Mouse (Mus musculus) kidney, postnatal 0 days (tissue): ENCODE measurements around the gene Phlpp1. TPM values are rescaled to one million over a fixed set of nuclear protein-coding genes. Genes with fewer than 3 reads are reported as not detected.

Source experiments
- ATAC-seq: fragments of 200-750 bp; cut with Nextera tagmentation; replicated peaks from 2 replicates; pipeline ENCODE4 v1.8.0; 2017; ENCODE audit warnings: low read depth, moderate number of reproducible peaks, moderate TSS enrichment, moderate library complexity; ENCODE audit not compliant: low FRiP score
- DNase-seq: peaks from one replicate; pipeline ENCODE4 v3.0.0-alpha.2; 2016; ENCODE audit warnings: low spot score
- H3K27ac ChIP-seq: fragments of 300-500 bp; sonication (generic); 2 replicates; pipeline ENCODE4 v1.5.1; 2014; ENCODE audit warnings: mild to moderate bottlenecking
- H3K27me3 ChIP-seq: fragments of 300-500 bp; sonication (generic); 2 replicates; pipeline ENCODE4 v1.6.1; 2014; ENCODE audit warnings: low read length, mixed read lengths; ENCODE audit not compliant: insufficient read depth
- H3K36me3 ChIP-seq: fragments of 300-500 bp; sonication (generic); 2 replicates; pipeline ENCODE4 v1.6.1; 2014; ENCODE audit warnings: low read length, mixed read lengths; ENCODE audit not compliant: insufficient read depth
- H3K4me1 ChIP-seq: fragments of 300-500 bp; sonication (generic); replicated peaks from 2 replicates; pipeline ENCODE4 v1.6.1; 2014; ENCODE audit warnings: antibody characterized with exemption, low read length, mixed read lengths; ENCODE audit not compliant: insufficient read depth
- H3K4me2 ChIP-seq: fragments of 300-500 bp; sonication (generic); 2 replicates; pipeline ENCODE4 v1.6.1; 2014; ENCODE audit warnings: mild to moderate bottlenecking, low read length, moderate library complexity, mixed read lengths
- H3K4me3 ChIP-seq: fragments of 300-500 bp; sonication (generic); replicated peaks from 2 replicates; pipeline ENCODE4 v1.5.1; 2014; ENCODE audit warnings: low read depth, low read length
- H3K9ac ChIP-seq: fragments of 300-500 bp; sonication (generic); 2 replicates; pipeline ENCODE4 v1.6.1; 2014; ENCODE audit warnings: low read depth, low read length
- H3K9me3 ChIP-seq: fragments of 300-500 bp; sonication (generic); replicated peaks from 2 replicates; pipeline ENCODE4 v1.6.1; 2016; ENCODE audit warnings: low read length, inconsistent platforms, mixed read lengths
- CTCF ChIP-seq: IDR thresholded peaks from 2 replicates; pipeline ENCODE4 v1.5.1; 2016; ENCODE audit warnings: antibody characterized with exemption, low read depth, mild to moderate bottlenecking, moderate library complexity
- WGBS: fragments of 180-500 bp; shearing (Covaris S2); extraction: QIAGEN DNeasy Blood & Tissue Kit; methylation state at CpG from one replicate; pipeline ENCODE4 v1.1.7; 2014; 5-methylcytosine and 5-hydroxymethylcytosine counted together
- polyA plus RNA-seq: library from polyadenylated mRNA; unstranded; fragments of >200 nt; fragmentation: Nextera tagmentation; extraction: Ambion mirVana; gene quantifications from 2 replicates; pipeline ENCODE4 v1.2.1, GENCODE M21; 2015

Gene Phlpp1
- polyA plus RNA-seq, 1 experiment from 2014 or later: 2.9 TPM

GRCm38 (mm10) chr1:106208581-106208980, 37.0 kb downstream of the Phlpp1 start:
- ATAC-seq (no peak), DNase-seq (no peak)
- WGBS: 61% methylated on average over 5 of the region's 5 CpGs
- no peaks in the 10 kb centered on the region for H3K27me3 ChIP-seq
- TF ChIP-seq CTCF: no peak
- H3K27ac ChIP-seq: no peak overlapping the region
- H3K4me3 ChIP-seq: no peak overlapping the region
- H3K36me3 ChIP-seq: no peaks in the 10 kb centered on the region
- no peak overlapping the region for H3K9ac ChIP-seq
- H3K9me3 ChIP-seq: no peaks in the 10 kb centered on the region
- H3K4me2 ChIP-seq: no peak overlapping the region
- peaks cover 7% of the 10 kb centered on the region; the same call in 1 of the 2 replicates for H3K4me1 ChIP-seq

- H3K27ac ChIP-seq: no peak overlapping the region
- H3K4me3 ChIP-seq: no peak overlapping the region
- H3K4me2 ChIP-seq: no peak overlapping the region
- H3K27me3 ChIP-seq: no peaks in the 10 kb centered on the region
- H3K9ac ChIP-seq: no peak overlapping the region
- WGBS: 56% methylated on average over 3 of the region's 3 CpGs
- peaks cover 7% of the 10 kb centered on the region; the same call in 1 of the 2 replicates for H3K4me1 ChIP-seq
- DNase-seq: no peak
- H3K9me3 ChIP-seq: no peaks in the 10 kb centered on the region
- no peak for ATAC-seq
- no peak for TF ChIP-seq CTCF
- no peaks in the 10 kb centered on the region for H3K36me3 ChIP-seq
Measured at GRCm38 (mm10) chr1:106210461-106210860, 38.9 kb downstream of the Phlpp1 start.

- no peak for TF ChIP-seq CTCF
Measured at GRCm38 (mm10) chr1:106211146-106211545, 39.6 kb downstream of the Phlpp1 start.

GRCm38 (mm10) chr1:106220431-106220830, 48.9 kb downstream of the Phlpp1 start:
- no peaks in the 10 kb centered on the region for H3K9me3 ChIP-seq
- H3K27ac ChIP-seq: no peak overlapping the region
- no peak overlapping the region for H3K9ac ChIP-seq
- no peaks in the 10 kb centered on the region for H3K4me1 ChIP-seq
- no peak for DNase-seq
- WGBS: 64% methylated on average over 6 of the region's 6 CpGs
- H3K4me2 ChIP-seq: no peak overlapping the region
- no peak overlapping the region for H3K4me3 ChIP-seq
- no peak for ATAC-seq
- TF ChIP-seq CTCF: no peak
- H3K36me3 ChIP-seq: no peaks in the 10 kb centered on the region
- no peaks in the 10 kb centered on the region for H3K27me3 ChIP-seq

More at GRCm38 (mm10) chr1:106211146-106211545, 39.6 kb downstream of the Phlpp1 start:
- peaks cover 7% of the 10 kb centered on the region; the same call in 1 of the 2 replicates for H3K4me1 ChIP-seq
- H3K4me3 ChIP-seq: no peak overlapping the region
- no peak for ATAC-seq
- no peak overlapping the region for H3K9ac ChIP-seq
- no peaks in the 10 kb centered on the region for H3K27me3 ChIP-seq
- no peaks in the 10 kb centered on the region for H3K9me3 ChIP-seq
- H3K27ac ChIP-seq: no peak overlapping the region
- 87% methylated on average over 5 of the region's 5 CpGs for WGBS
- no peak for DNase-seq
- H3K4me2 ChIP-seq: no peak overlapping the region
- H3K36me3 ChIP-seq: no peaks in the 10 kb centered on the region

- no peak overlapping the region for H3K9ac ChIP-seq
- no peak overlapping the region for H3K27ac ChIP-seq
- H3K4me2 ChIP-seq: no peak overlapping the region
- no peaks in the 10 kb centered on the region for H3K36me3 ChIP-seq
- no peak for TF ChIP-seq CTCF
- WGBS: 89% methylated on average over 1 of the region's 1 CpGs
- no peaks in the 10 kb centered on the region for H3K9me3 ChIP-seq
- no peaks in the 10 kb centered on the region for H3K27me3 ChIP-seq
- H3K4me3 ChIP-seq: no peak overlapping the region
- DNase-seq: no peak
- H3K4me1 ChIP-seq: no peaks in the 10 kb centered on the region
- ATAC-seq: no peak
Measured at GRCm38 (mm10) chr1:106221371-106221770, 49.8 kb downstream of the Phlpp1 start.

GRCm38 (mm10) chr1:106221964-106222363, 50.4 kb downstream of the Phlpp1 start:
- TF ChIP-seq CTCF: no peak
- Histone ChIP-seq H3K4me2 (no peak overlapping the region), H3K27ac (no peak overlapping the region), H3K27me3 (no peaks in the 10 kb centered on the region), H3K9ac (no peak overlapping the region), H3K36me3 (no peaks in the 10 kb centered on the region), H3K4me3 (no peak overlapping the region), H3K4me1 (no peaks in the 10 kb centered on the region), H3K9me3 (no peaks in the 10 kb centered on the region)
- ATAC-seq (no peak), DNase-seq (no peak)
- WGBS: 28% methylated on average over 2 of the region's 2 CpGs

- 77% methylated on average over 7 of the region's 7 CpGs for WGBS
- TF ChIP-seq CTCF: no peak
Measured at GRCm38 (mm10) chr1:106226613-106227012, 55.1 kb downstream of the Phlpp1 start.

More at GRCm38 (mm10) chr1:106226613-106227012, 55.1 kb downstream of the Phlpp1 start:
- no peaks in the 10 kb centered on the region for H3K27me3 ChIP-seq
- H3K27ac ChIP-seq: no peak overlapping the region
- H3K4me2 ChIP-seq: no peak overlapping the region
- no peak overlapping the region for H3K9ac ChIP-seq
- no peak overlapping the region for H3K4me3 ChIP-seq
- no peak for DNase-seq
- H3K36me3 ChIP-seq: no peaks in the 10 kb centered on the region
- H3K9me3 ChIP-seq: no peaks in the 10 kb centered on the region
- no peak for ATAC-seq
- H3K4me1 ChIP-seq: no peaks in the 10 kb centered on the region
